Mouse (Mus musculus): Measurements from ENCODE around the gene Ccl3. TPM values are rescaled to one million over a fixed set of nuclear protein-coding genes. Genes with fewer than 3 reads are reported as not detected.

The Ccl3 gene
- polyA plus RNA-seq, 1 experiment from 2014 or later: 0.66 TPM

- ATAC-seq: no peak
- no peak overlapping the region for H3K4me2 ChIP-seq (ENCODE audit: low read depth, low read length)
- H3K9ac ChIP-seq (ENCODE audit: low read depth, low read length): no peak overlapping the region
- no peaks in the 10 kb centered on the region for H3K27me3 ChIP-seq (replicated peaks; ENCODE audit: control insufficient read depth, insufficient read depth, low read length)
- 91% methylated on average over 4 of the region's 4 CpGs for WGBS
- no peaks in the 10 kb centered on the region for H3K36me3 ChIP-seq (ENCODE audit: control insufficient read depth, insufficient read depth, low read length)
- H3K4me1 ChIP-seq (ENCODE audit: control insufficient read depth, insufficient read depth, low read length): no peaks in the 10 kb centered on the region
- no peak overlapping the region for H3K4me3 ChIP-seq (ENCODE audit: low read length)
- H3K27ac ChIP-seq (ENCODE audit: low read length): no peak overlapping the region
- no peaks in the 10 kb centered on the region for H3K9me3 ChIP-seq (ENCODE audit: control insufficient read depth, low read length)
Observed at GRCm38 (mm10) chr11:83604698-83605097, 44.5 kb downstream of the Ccl3 start.

- H3K27me3 ChIP-seq (replicated peaks; ENCODE audit: control insufficient read depth, insufficient read depth, low read length): no peaks in the 10 kb centered on the region
- H3K9me3 ChIP-seq (ENCODE audit: control insufficient read depth, low read length): no peaks in the 10 kb centered on the region
- H3K4me3 ChIP-seq (ENCODE audit: low read length): no peak overlapping the region
- 92% methylated on average over 3 of the region's 3 CpGs for whole genome bisulfite sequencing
- ATAC-seq: no peak
- no peaks in the 10 kb centered on the region for H3K36me3 ChIP-seq (ENCODE audit: control insufficient read depth, insufficient read depth, low read length)
- no peaks in the 10 kb centered on the region for H3K4me1 ChIP-seq (ENCODE audit: control insufficient read depth, insufficient read depth, low read length)
- H3K9ac ChIP-seq (ENCODE audit: low read depth, low read length): no peak overlapping the region
- H3K4me2 ChIP-seq (ENCODE audit: low read depth, low read length): no peak overlapping the region
- H3K27ac ChIP-seq (ENCODE audit: low read length): no peak overlapping the region
Observed at GRCm38 (mm10) chr11:83603399-83603798, 45.8 kb downstream of the Ccl3 start.

- 75% methylated on average over 2 of the region's 2 CpGs for WGBS
- H3K9me3 ChIP-seq (ENCODE audit: control insufficient read depth, low read length): no peaks in the 10 kb centered on the region
- no peak overlapping the region for H3K9ac ChIP-seq (ENCODE audit: low read depth, low read length)
- H3K4me2 ChIP-seq (ENCODE audit: low read depth, low read length): no peak overlapping the region
- no peak for ATAC-seq
- no peak overlapping the region for H3K27ac ChIP-seq (ENCODE audit: low read length)
- no peaks in the 10 kb centered on the region for H3K36me3 ChIP-seq (ENCODE audit: control insufficient read depth, insufficient read depth, low read length)
- no peak overlapping the region for H3K4me3 ChIP-seq (ENCODE audit: low read length)
- H3K27me3 ChIP-seq (replicated peaks; ENCODE audit: control insufficient read depth, insufficient read depth, low read length): no peaks in the 10 kb centered on the region
- H3K4me1 ChIP-seq (ENCODE audit: control insufficient read depth, insufficient read depth, low read length): no peaks in the 10 kb centered on the region
Observed at GRCm38 (mm10) chr11:83600576-83600975, 48.6 kb downstream of the Ccl3 start.

- no peak overlapping the region for H3K27ac ChIP-seq (ENCODE audit: low read length)
- H3K4me2 ChIP-seq (ENCODE audit: low read depth, low read length): no peak overlapping the region
- no peak overlapping the region for H3K4me3 ChIP-seq (ENCODE audit: low read length)
- no peaks in the 10 kb centered on the region for H3K27me3 ChIP-seq (replicated peaks; ENCODE audit: control insufficient read depth, insufficient read depth, low read length)
- no peak for ATAC-seq
- H3K9me3 ChIP-seq (ENCODE audit: control insufficient read depth, low read length): no peaks in the 10 kb centered on the region
- H3K4me1 ChIP-seq (ENCODE audit: control insufficient read depth, insufficient read depth, low read length): no peaks in the 10 kb centered on the region
- 73% methylated on average over 3 of the region's 3 CpGs for WGBS
- H3K36me3 ChIP-seq (ENCODE audit: control insufficient read depth, insufficient read depth, low read length): no peaks in the 10 kb centered on the region
- H3K9ac ChIP-seq (ENCODE audit: low read depth, low read length): no peak overlapping the region
Observed at GRCm38 (mm10) chr11:83598991-83599390, 50.2 kb downstream of the Ccl3 start.

GRCm38 (mm10) chr11:83598207-83598837, 50.8 kb downstream of the Ccl3 start:
- Histone ChIP-seq H3K4me3 (ENCODE audit: low read length) (no peak overlapping the region), H3K27ac (ENCODE audit: low read length) (no peak overlapping the region), H3K9me3 (ENCODE audit: control insufficient read depth, low read length) (no peaks in the 10 kb centered on the region), H3K4me2 (ENCODE audit: low read depth, low read length) (no peak overlapping the region), H3K4me1 (ENCODE audit: control insufficient read depth, insufficient read depth, low read length) (no peaks in the 10 kb centered on the region), H3K9ac (ENCODE audit: low read depth, low read length) (no peak overlapping the region), H3K36me3 (ENCODE audit: control insufficient read depth, insufficient read depth, low read length) (no peaks in the 10 kb centered on the region), H3K27me3 (replicated peaks; ENCODE audit: control insufficient read depth, insufficient read depth, low read length) (no peaks in the 10 kb centered on the region)
- WGBS: 74% methylated on average over 3 of the region's 3 CpGs
- ATAC-seq: no peak

Other genes with a start within 250 kb of the Ccl3 start
- 0.39 and 0.50 TPM in 2 replicates for gene Rasl10b, start 240.2 kb downstream of the Ccl3 start, polyA plus RNA-seq (2015; fragmentation: Nextera tagmentation; extraction: Ambion mirVana)
- 0.06 and 0.13 TPM in 2 replicates for gene Gas2l2, start 219.9 kb downstream of the Ccl3 start, polyA plus RNA-seq (2015; fragmentation: Nextera tagmentation; extraction: Ambion mirVana)
- gene 1700020L24Rik, start 211.7 kb downstream of the Ccl3 start, polyA plus RNA-seq (2015; fragmentation: Nextera tagmentation; extraction: Ambion mirVana): 0.97 and 1.5 TPM in 2 replicates
- 1.3 and 2.0 TPM in 2 replicates for gene Mmp28, start 186.3 kb downstream of the Ccl3 start, polyA plus RNA-seq (2015; fragmentation: Nextera tagmentation; extraction: Ambion mirVana)
- gene Taf15, start 176.3 kb downstream of the Ccl3 start, polyA plus RNA-seq (2015; fragmentation: Nextera tagmentation; extraction: Ambion mirVana): 8.3 and 10.0 TPM in 2 replicates
- not detected in 2 replicates for gene Heatr9, start 127.2 kb downstream of the Ccl3 start, polyA plus RNA-seq (2015; fragmentation: Nextera tagmentation; extraction: Ambion mirVana)
- gene Ccl5, start 118.8 kb downstream of the Ccl3 start, polyA plus RNA-seq (2015; fragmentation: Nextera tagmentation; extraction: Ambion mirVana): 3.5 and 4.8 TPM in 2 replicates
- 47.6 and 52.6 TPM in 2 replicates for gene Ccl9, start 70.7 kb downstream of the Ccl3 start, polyA plus RNA-seq (2015; fragmentation: Nextera tagmentation; extraction: Ambion mirVana)
- gene Ccl6, start 56.3 kb downstream of the Ccl3 start, polyA plus RNA-seq (2015; fragmentation: Nextera tagmentation; extraction: Ambion mirVana): 30.3 and 39.1 TPM in 2 replicates
- gene Rpl9-ps1, start 3.7 kb downstream of the Ccl3 start, polyA plus RNA-seq (2015; fragmentation: Nextera tagmentation; extraction: Ambion mirVana): not detected in 2 replicates
- 0.37 and 0.64 TPM in 2 replicates for gene Ccl4, start 13.2 kb upstream of the Ccl3 start, polyA plus RNA-seq (2015; fragmentation: Nextera tagmentation; extraction: Ambion mirVana)
- gene Wfdc17, start 54.6 kb upstream of the Ccl3 start, polyA plus RNA-seq (2015; fragmentation: Nextera tagmentation; extraction: Ambion mirVana): 1.9 and 2.3 TPM in 2 replicates
- 0.38 TPM in 1 of 2 replicates, not detected in the other for gene Wfdc18, start 59.7 kb upstream of the Ccl3 start, polyA plus RNA-seq (2015; fragmentation: Nextera tagmentation; extraction: Ambion mirVana)
- gene Wfdc21, start 97.6 kb upstream of the Ccl3 start, polyA plus RNA-seq (2015; fragmentation: Nextera tagmentation; extraction: Ambion mirVana): 0.37 and 0.60 TPM in 2 replicates
- 16.3 and 18.1 TPM in 2 replicates for gene Heatr6, start 104.3 kb upstream of the Ccl3 start, polyA plus RNA-seq (2015; fragmentation: Nextera tagmentation; extraction: Ambion mirVana)
- 9.0 and 9.8 TPM in 2 replicates for gene Hnf1b, start 200.7 kb upstream of the Ccl3 start, polyA plus RNA-seq (2015; fragmentation: Nextera tagmentation; extraction: Ambion mirVana)